Comparison of ENCODE assay signal across 28 mouse cellular contexts in the genomic region with DNA sequence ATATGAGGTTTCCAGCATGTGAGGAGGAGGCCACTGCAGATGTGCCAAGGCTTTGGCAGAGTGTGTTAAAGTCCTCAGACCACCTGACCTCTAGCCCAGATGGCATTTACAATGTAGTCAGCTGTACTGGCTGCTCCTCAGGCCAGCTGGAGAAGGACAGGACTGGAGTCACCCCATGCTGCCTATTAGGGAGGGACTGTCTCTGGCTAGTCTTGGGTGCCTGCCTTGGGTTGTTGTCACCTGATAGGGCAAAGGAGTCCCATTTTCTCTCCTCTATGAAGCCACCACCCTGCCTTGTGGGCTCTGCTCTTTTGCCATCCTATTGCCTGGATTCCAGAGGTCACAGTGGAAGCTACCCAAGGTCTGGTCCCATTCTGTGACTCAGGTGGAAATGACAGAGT. TPM values are rescaled to one million over a fixed set of nuclear protein-coding genes. Genes with fewer than 3 reads are reported as not detected.
DNase-seq lines count a peak whose midpoint lies in the region; ATAC-seq and TF ChIP-seq lines count a peak whose summit lies in the region.
"Had no signal": no experiment of that assay in that cellular context is flagged by ENCODE, and none has a peak within 500 bp of the region (broad histone marks: within the 10 kb centered on the region; RNA-seq: fewer than 3 reads in every experiment).

No protein-coding gene starts in this region.

- intact Hi-C loops in gastrocnemius, postnatal 36 days (cut with DNase I) = no loop called here

- H3K4me3 ChIP-seq in intestine, postnatal 0 days (ENCODE audit: low read depth, low read length) = no peak overlapping the region
- no peak overlapping the region for H3K4me3 ChIP-seq in intestine, embryonic 15.5 days (replicated peaks)
- H3K4me3 ChIP-seq in small intestine, adult 2 months (ENCODE audit: low read depth, low read length) = no peak overlapping the region
- H3K4me3 ChIP-seq: embryonic facial prominence, embryonic 10.5 days; limb, embryonic 15.5 days had no signal

- peak overlapping the region; percentile 21; the same call in 1 of the 2 replicates for H3K27ac ChIP-seq in intestine, postnatal 0 days (ENCODE audit: low read depth, low read length)
- no peak overlapping the region for H3K27ac ChIP-seq in intestine, embryonic 15.5 days
- peak overlapping the region; percentile 29 for H3K27ac ChIP-seq in small intestine, adult 2 months (ENCODE audit: insufficient read depth, low read depth, low read length)
- H3K27ac ChIP-seq: embryonic facial prominence, embryonic 10.5 days; hindbrain, postnatal 0 days; limb, embryonic 15.5 days had no signal

- no peak overlapping the region; the same call in 1 of the 2 replicates for H3K9ac ChIP-seq in intestine, postnatal 0 days (ENCODE audit: low read depth, low read length)
- no peak overlapping the region for H3K9ac ChIP-seq in intestine, embryonic 15.5 days
- H3K9ac ChIP-seq: limb, embryonic 15.5 days; liver, postnatal 0 days had no signal

- no peak for TF ChIP-seq CTCF in intestine, postnatal 0 days (IDR thresholded peaks at IDR 0.05; ENCODE audit: low read depth)
- TF ChIP-seq CTCF in small intestine, adult 2 months (IDR thresholded peaks at IDR 0.05; ENCODE audit: extremely low read depth, insufficient read length, insufficient replicate concordance, low read depth, low read length) = no peak

- H3K27me3 ChIP-seq in intestine, postnatal 0 days (replicated peaks; ENCODE audit: control insufficient read depth, insufficient read depth, low read length) = no peaks in the 10 kb centered on the region
- no peaks in the 10 kb centered on the region for H3K27me3 ChIP-seq in intestine, embryonic 15.5 days (replicated peaks)
- no peaks in the 10 kb centered on the region for H3K27me3 ChIP-seq in small intestine, adult 2 months (ENCODE audit: control insufficient read depth, insufficient read depth, low read length)
- H3K27me3 ChIP-seq: limb, embryonic 15.5 days had no signal

- TF ChIP-seq POLR2A in small intestine, adult 2 months (IDR thresholded peaks at IDR 0.05; ENCODE audit: low read depth, low read length) = no peak

- H3K4me1 ChIP-seq in intestine, postnatal 0 days (replicated peaks; ENCODE audit: control insufficient read depth, insufficient read depth, low read length) = peaks cover 6% of the 10 kb centered on the region; the same call in 1 of the 2 replicates
- H3K4me1 ChIP-seq in intestine, embryonic 15.5 days (replicated peaks) = peaks cover 16% of the 10 kb centered on the region
- peaks cover 62% of the 10 kb centered on the region for H3K4me1 ChIP-seq in small intestine, adult 2 months (ENCODE audit: control insufficient read depth, insufficient read depth, insufficient read length, low read length)

- no peak for ATAC-seq in intestine, postnatal 0 days
- no peak for ATAC-seq in intestine, embryonic 15.5 days
- ATAC-seq: hindbrain, postnatal 0 days; liver, postnatal 0 days had no signal

- no peaks in the 10 kb centered on the region for H3K9me3 ChIP-seq in intestine, postnatal 0 days (ENCODE audit: control insufficient read depth)
- H3K9me3 ChIP-seq in intestine, embryonic 15.5 days = no peaks in the 10 kb centered on the region
- H3K9me3 ChIP-seq: embryonic facial prominence, embryonic 10.5 days; limb, embryonic 15.5 days had no signal

- peak; percentile 59 for DNase-seq in gastrocnemius, adult 18-20 months (ENCODE audit: low spot score)
- DNase-seq in gastrocnemius, postnatal 36 days = no peak
- peak; percentile 82 to 86 for DNase-seq in heart, adult 9 months (ENCODE audit: low spot score in 2 of 2)
- DNase-seq in embryo, embryonic 10.5 days (ENCODE audit: low spot score) = no peak
- no peak for DNase-seq in thymus, postnatal 0 days (ENCODE audit: low spot score)
- DNase-seq: adrenal gland, adult 2 months; B cell, adult 2 months; cerebellum, adult 18-20 months; kidney, adult 18-20 months; kidney, postnatal 10 days; liver, postnatal 0 days; lung, postnatal 10 days; midbrain, embryonic 14.5 days had no signal

- H3K36me3 ChIP-seq in intestine, postnatal 0 days (ENCODE audit: control insufficient read depth, insufficient read depth) = no peaks in the 10 kb centered on the region
- H3K36me3 ChIP-seq in intestine, embryonic 15.5 days = no peaks in the 10 kb centered on the region
- H3K36me3 ChIP-seq in small intestine, adult 2 months (ENCODE audit: control insufficient read depth, insufficient read depth, low read length) = no peaks in the 10 kb centered on the region
- H3K36me3 ChIP-seq: embryonic facial prominence, embryonic 10.5 days; limb, embryonic 15.5 days had no signal

- no peak overlapping the region for H3K4me2 ChIP-seq in intestine, postnatal 0 days (replicated peaks; ENCODE audit: low read depth)
- H3K4me2 ChIP-seq in intestine, embryonic 15.5 days (replicated peaks) = no peak overlapping the region
- H3K4me2 ChIP-seq: limb, embryonic 15.5 days had no signal

RNA-seq across cellular contexts. Expression of a gene that starts 5.0 kb away (rescaled TPM):
- 1 to 10 TPM; 6.3 to 7.5 TPM for total RNA-seq in gastrocnemius, adult 18-20 months (2021)
- 1 to 10 TPM; 5.6 to 5.9 TPM for total RNA-seq in gastrocnemius, postnatal 36 days (2021)
- 124 and 128 TPM in 2 replicates for polyA plus RNA-seq in intestine, postnatal 0 days (2015; fragmentation: Nextera tagmentation; extraction: Ambion mirVana)
- polyA plus RNA-seq in intestine, embryonic 15.5 days (2015; fragmentation: Nextera tagmentation; extraction: Ambion mirVana) = 79.9 and 90.3 TPM in 2 replicates
- 288 and 515 TPM in 2 replicates for polyA plus RNA-seq in small intestine, adult 2 months (2012; rRNA removed)
- 14.7 and 14.9 TPM in 2 replicates for polyA plus RNA-seq in thymus, postnatal 0 days (2015; fragmentation: Nextera tagmentation; extraction: Ambion mirVana)

RNA-seq across cellular contexts. Expression of a gene that starts 19.0 kb away (rescaled TPM):
- total RNA-seq in gastrocnemius, adult 18-20 months (2021) = 1 to 10 TPM; 1.9 TPM
- 1 to 10 TPM; 1.6 to 2.3 TPM for total RNA-seq in gastrocnemius, postnatal 36 days (2021)
- polyA plus RNA-seq in intestine, postnatal 0 days (2015; fragmentation: Nextera tagmentation; extraction: Ambion mirVana) = 6.8 and 6.9 TPM in 2 replicates
- 31.1 and 32.6 TPM in 2 replicates for polyA plus RNA-seq in intestine, embryonic 15.5 days (2015; fragmentation: Nextera tagmentation; extraction: Ambion mirVana)
- polyA plus RNA-seq in small intestine, adult 2 months (2012; rRNA removed) = 5.0 and 7.7 TPM in 2 replicates
- 11.9 and 12.2 TPM in 2 replicates for polyA plus RNA-seq in thymus, postnatal 0 days (2015; fragmentation: Nextera tagmentation; extraction: Ambion mirVana)

RNA-seq across cellular contexts. Expression of a gene that starts 22.8 kb away (rescaled TPM):
- total RNA-seq in gastrocnemius, adult 18-20 months (2021) = not detected
- total RNA-seq in gastrocnemius, postnatal 36 days (2021) = not detected
- not detected in 2 replicates for polyA plus RNA-seq in intestine, postnatal 0 days (2015; fragmentation: Nextera tagmentation; extraction: Ambion mirVana)
- not detected in 2 replicates for polyA plus RNA-seq in intestine, embryonic 15.5 days (2015; fragmentation: Nextera tagmentation; extraction: Ambion mirVana)
- polyA plus RNA-seq in small intestine, adult 2 months (2012; rRNA removed) = not detected in 2 replicates
- polyA plus RNA-seq in thymus, postnatal 0 days (2015; fragmentation: Nextera tagmentation; extraction: Ambion mirVana) = not detected in 2 replicates
- total RNA-seq: adrenal gland, adult 2 months; hematopoietic stem cell, adult 5-6 weeks; hindbrain, postnatal 0 days; layer of hippocampus, adult 8-10 months; left cerebral cortex, adult 18-20 months; left cerebral cortex, postnatal 36 days; megakaryocyte progenitor cell, adult 5-6 weeks had no signal
- polyA plus RNA-seq: adrenal gland, adult 2 months; embryonic facial prominence, embryonic 10.5 days; forebrain, embryonic 11.5 days; gonadal fat pad, adult 2 months; hindbrain, postnatal 0 days; limb, embryonic 15.5 days; liver, postnatal 0 days; midbrain, embryonic 14.5 days; neural tube, embryonic 14.5 days; stomach, embryonic 16.5 days had no signal

RNA-seq across cellular contexts. Expression of a gene that starts 29.4 kb away (rescaled TPM):
- total RNA-seq in gastrocnemius, adult 18-20 months (2021) = 10 to 100 TPM; 19.6 to 34.7 TPM
- 10 to 100 TPM; 50.0 to 62.2 TPM for total RNA-seq in gastrocnemius, postnatal 36 days (2021)
- polyA plus RNA-seq in intestine, postnatal 0 days (2015; fragmentation: Nextera tagmentation; extraction: Ambion mirVana) = 54.4 and 65.2 TPM in 2 replicates
- polyA plus RNA-seq in intestine, embryonic 15.5 days (2015; fragmentation: Nextera tagmentation; extraction: Ambion mirVana) = 113 and 124 TPM in 2 replicates
- polyA plus RNA-seq in small intestine, adult 2 months (2012; rRNA removed) = 61.1 and 96.8 TPM in 2 replicates
- 43.6 and 50.0 TPM in 2 replicates for polyA plus RNA-seq in thymus, postnatal 0 days (2015; fragmentation: Nextera tagmentation; extraction: Ambion mirVana)

Comparison
In these comparisons a context has a peak if more than half of its experiments do, and no peak if none do; other contexts are left out.
1. DNase-seq: peak in gastrocnemius, adult 18-20 months (single experiment) and heart, adult 9 months (2 of 2); none in gastrocnemius, postnatal 36 days (0 of 2), embryo, embryonic 10.5 days (single experiment) and thymus, postnatal 0 days (single experiment).